Mouse (Mus musculus): ENCODE results near the gene Rpl10a. TPM values are rescaled to one million over a fixed set of nuclear protein-coding genes. Genes with fewer than 3 reads are reported as not detected.

The Rpl10a gene
- polyA plus RNA-seq (2012; ENCODE audit: insufficient read depth, low replicate concordance) = 4,291 and 7,093 TPM in 2 replicates

GRCm38 (mm10) chr17:28328366-28328928, at the start of gene Rpl10a:
Rpl10a (plus strand) TSS chr17:28328471.
- TF ChIP-seq FLI1 (IDR thresholded peaks at IDR 0.05; ENCODE audit: low read length) = no peak
- peak; percentile 100 for TF ChIP-seq GATA1 (IDR thresholded peaks at IDR 0.05; ENCODE audit: borderline replicate concordance, low read length)
- H3K9me3 ChIP-seq = peaks cover 6% of the 10 kb centered on the region
- peak within 1 kb of the TSS; percentile 96 for H3K4me3 ChIP-seq (replicated peaks)
- peaks cover 58% of the 10 kb centered on the region for H3K4me1 ChIP-seq
- H3K36me3 ChIP-seq (replicated peaks; ENCODE audit: low read length) = peaks cover 68% of the 10 kb centered on the region
- H3K27me3 ChIP-seq (replicated peaks) = peaks cover 12% of the 10 kb centered on the region

GRCm38 (mm10) chr17:28279236-28279635, 49.0 kb upstream of the Rpl10a start:
- Histone ChIP-seq H3K9me3 (no peaks in the 10 kb centered on the region), H3K36me3 (replicated peaks; ENCODE audit: low read length) (peaks cover 69% of the 10 kb centered on the region), H3K27me3 (replicated peaks) (no peaks in the 10 kb centered on the region), H3K4me3 (replicated peaks) (peak overlapping the region; percentile 70), H3K4me1 (peaks cover 95% of the 10 kb centered on the region)
- TF ChIP-seq FLI1 (IDR thresholded peaks at IDR 0.05; ENCODE audit: low read length) (no peak), GATA1 (IDR thresholded peaks at IDR 0.05; ENCODE audit: borderline replicate concordance, low read length) (no peak)

GRCm38 (mm10) chr17:28279780-28280422, 48.4 kb upstream of the Rpl10a start:
- Histone ChIP-seq H3K27me3 (replicated peaks) (no peaks in the 10 kb centered on the region), H3K4me3 (replicated peaks) (peak overlapping the region; percentile 83), H3K9me3 (no peaks in the 10 kb centered on the region), H3K36me3 (replicated peaks; ENCODE audit: low read length) (peaks cover 69% of the 10 kb centered on the region), H3K4me1 (peaks cover 95% of the 10 kb centered on the region)
- no peak for TF ChIP-seq FLI1 (IDR thresholded peaks at IDR 0.05; ENCODE audit: low read length)
- TF ChIP-seq GATA1 (IDR thresholded peaks at IDR 0.05; ENCODE audit: borderline replicate concordance, low read length) = no peak

GRCm38 (mm10) chr17:28280423-28280800, 47.9 kb upstream of the Rpl10a start:
- TF ChIP-seq GATA1 (IDR thresholded peaks at IDR 0.05; ENCODE audit: borderline replicate concordance, low read length) = no peak
- TF ChIP-seq FLI1 (IDR thresholded peaks at IDR 0.05; ENCODE audit: low read length) = no peak
- Histone ChIP-seq H3K4me3 (replicated peaks) (peak overlapping the region; percentile 83), H3K4me1 (peaks cover 95% of the 10 kb centered on the region), H3K27me3 (replicated peaks) (no peaks in the 10 kb centered on the region), H3K9me3 (no peaks in the 10 kb centered on the region), H3K36me3 (replicated peaks; ENCODE audit: low read length) (peaks cover 73% of the 10 kb centered on the region)

- Histone ChIP-seq H3K4me1 (peaks cover 95% of the 10 kb centered on the region), H3K27me3 (replicated peaks) (no peaks in the 10 kb centered on the region)
These were observed 47.4 kb upstream of the Rpl10a start for GRCm38 (mm10) chr17:28280831-28281377.

GRCm38 (mm10) chr17:28281866-28282441, 46.3 kb upstream of the Rpl10a start:
- no peak for TF ChIP-seq GATA1 (IDR thresholded peaks at IDR 0.05; ENCODE audit: borderline replicate concordance, low read length)
- no peak for TF ChIP-seq FLI1 (IDR thresholded peaks at IDR 0.05; ENCODE audit: low read length)
- H3K4me1 ChIP-seq = peaks cover 95% of the 10 kb centered on the region
- peaks cover 73% of the 10 kb centered on the region for H3K36me3 ChIP-seq (replicated peaks; ENCODE audit: low read length)

More at GRCm38 (mm10) chr17:28280831-28281377, 47.4 kb upstream of the Rpl10a start:
- no peaks in the 10 kb centered on the region for H3K9me3 ChIP-seq
- H3K4me3 ChIP-seq (replicated peaks) = peak overlapping the region; percentile 76
- TF ChIP-seq FLI1 (IDR thresholded peaks at IDR 0.05; ENCODE audit: low read length) = no peak
- TF ChIP-seq GATA1 (IDR thresholded peaks at IDR 0.05; ENCODE audit: borderline replicate concordance, low read length) = no peak
- peaks cover 73% of the 10 kb centered on the region for H3K36me3 ChIP-seq (replicated peaks; ENCODE audit: low read length)

GRCm38 (mm10) chr17:28283199-28283598, 45.1 kb upstream of the Rpl10a start:
- H3K4me1 ChIP-seq = peaks cover 95% of the 10 kb centered on the region
- TF ChIP-seq GATA1 (IDR thresholded peaks at IDR 0.05; ENCODE audit: borderline replicate concordance, low read length) (no peak), FLI1 (IDR thresholded peaks at IDR 0.05; ENCODE audit: low read length) (no peak)
- no peaks in the 10 kb centered on the region for H3K9me3 ChIP-seq
- H3K36me3 ChIP-seq (replicated peaks; ENCODE audit: low read length) = peaks cover 74% of the 10 kb centered on the region
- peak overlapping the region; percentile 60 for H3K4me3 ChIP-seq (replicated peaks)
- H3K27me3 ChIP-seq (replicated peaks) = no peaks in the 10 kb centered on the region

More at GRCm38 (mm10) chr17:28281866-28282441, 46.3 kb upstream of the Rpl10a start:
- Histone ChIP-seq H3K9me3 (no peaks in the 10 kb centered on the region), H3K27me3 (replicated peaks) (no peaks in the 10 kb centered on the region), H3K4me3 (replicated peaks) (peak overlapping the region; percentile 68)

- H3K4me3 ChIP-seq (replicated peaks) = no peak overlapping the region
- TF ChIP-seq GATA1 (IDR thresholded peaks at IDR 0.05; ENCODE audit: borderline replicate concordance, low read length) = no peak
- TF ChIP-seq FLI1 (IDR thresholded peaks at IDR 0.05; ENCODE audit: low read length) = no peak
- peaks cover 3% of the 10 kb centered on the region for H3K27me3 ChIP-seq (replicated peaks)
- no peaks in the 10 kb centered on the region for H3K9me3 ChIP-seq
- H3K4me1 ChIP-seq = peaks cover 86% of the 10 kb centered on the region
- peaks cover 82% of the 10 kb centered on the region for H3K36me3 ChIP-seq (replicated peaks; ENCODE audit: low read length)
These were observed 42.1 kb upstream of the Rpl10a start for GRCm38 (mm10) chr17:28286133-28286532.

GRCm38 (mm10) chr17:28286964-28287363, 41.3 kb upstream of the Rpl10a start:
- H3K4me1 ChIP-seq = peaks cover 86% of the 10 kb centered on the region
- H3K4me3 ChIP-seq (replicated peaks) = no peak overlapping the region
- H3K9me3 ChIP-seq = peaks cover 6% of the 10 kb centered on the region
- no peak for TF ChIP-seq GATA1 (IDR thresholded peaks at IDR 0.05; ENCODE audit: borderline replicate concordance, low read length)
- no peak for TF ChIP-seq FLI1 (IDR thresholded peaks at IDR 0.05; ENCODE audit: low read length)
- peaks cover 83% of the 10 kb centered on the region for H3K36me3 ChIP-seq (replicated peaks; ENCODE audit: low read length)
- peaks cover 3% of the 10 kb centered on the region for H3K27me3 ChIP-seq (replicated peaks)

GRCm38 (mm10) chr17:28287578-28287977, 40.7 kb upstream of the Rpl10a start:
- H3K4me1 ChIP-seq = peaks cover 86% of the 10 kb centered on the region
- H3K27me3 ChIP-seq (replicated peaks) = peaks cover 5% of the 10 kb centered on the region
- H3K9me3 ChIP-seq = peaks cover 12% of the 10 kb centered on the region
- TF ChIP-seq FLI1 (IDR thresholded peaks at IDR 0.05; ENCODE audit: low read length) (no peak), GATA1 (IDR thresholded peaks at IDR 0.05; ENCODE audit: borderline replicate concordance, low read length) (no peak)
- H3K36me3 ChIP-seq (replicated peaks; ENCODE audit: low read length) = peaks cover 86% of the 10 kb centered on the region
- H3K4me3 ChIP-seq (replicated peaks) = no peak overlapping the region

All from megakaryocyte, embryonic 14.5 days (primary cell).